Mouse (Mus musculus) kidney, embryonic 14.5 days (tissue): ENCODE results near the gene Cygb. TPM values are rescaled to one million over a fixed set of nuclear protein-coding genes. Genes with fewer than 3 reads are reported as not detected.

Experiments used
- ATAC-seq: fragments of 200-750 bp; cut with Nextera tagmentation; 2 replicates; pipeline ENCODE4 v1.8.0; 2017; ENCODE audit warnings: moderate number of reproducible peaks, mild to moderate bottlenecking, moderate TSS enrichment, moderate library complexity; ENCODE audit not compliant: low FRiP score, low TSS enrichment
- H3K27ac ChIP-seq: fragments of 300-500 bp; sonication (generic); 2 replicates; pipeline ENCODE4 v1.5.1; 2014; ENCODE audit warnings: low read depth, mild to moderate bottlenecking, low read length, moderate library complexity, mixed read lengths
- H3K27me3 ChIP-seq: fragments of 300-500 bp; sonication (generic); 2 replicates; pipeline ENCODE4 v1.6.1; 2014; ENCODE audit warnings: mild to moderate bottlenecking, low read length; ENCODE audit not compliant: control insufficient read depth, insufficient read depth
- H3K36me3 ChIP-seq: fragments of 300-500 bp; sonication (generic); 2 replicates; pipeline ENCODE4 v1.6.1; 2014; ENCODE audit warnings: low read length, mixed read lengths; ENCODE audit not compliant: control insufficient read depth, insufficient read depth
- H3K4me1 ChIP-seq: fragments of 300-500 bp; sonication (generic); 2 replicates; pipeline ENCODE4 v1.6.1; 2014; ENCODE audit warnings: low read length, mixed read lengths; ENCODE audit not compliant: control insufficient read depth, insufficient read depth
- H3K4me2 ChIP-seq: fragments of 300-500 bp; sonication (generic); replicated peaks from 2 replicates; pipeline ENCODE4 v1.6.1; 2014; ENCODE audit warnings: low read depth, mild to moderate bottlenecking, low read length
- H3K4me3 ChIP-seq: fragments of 300-500 bp; sonication (generic); 2 replicates; pipeline ENCODE4 v1.5.1; 2014; ENCODE audit warnings: mild to moderate bottlenecking, low read length
- H3K9ac ChIP-seq: fragments of 300-500 bp; sonication (generic); 2 replicates; pipeline ENCODE4 v1.6.1; 2014; ENCODE audit warnings: low read depth, mild to moderate bottlenecking, low read length, moderate library complexity
- H3K9me3 ChIP-seq: fragments of 300-500 bp; sonication (generic); 2 replicates; pipeline ENCODE4 v1.6.1; 2016; ENCODE audit warnings: low read length; ENCODE audit not compliant: control insufficient read depth
- WGBS: fragments of 180-500 bp; shearing (Covaris S2); extraction: QIAGEN DNeasy Blood & Tissue Kit; methylation state at CpG from one replicate; pipeline ENCODE4 v1.1.7; 2014; 5-methylcytosine and 5-hydroxymethylcytosine counted together
- polyA plus RNA-seq: library from polyadenylated mRNA; unstranded; fragments of >200 nt; fragmentation: Nextera tagmentation; extraction: Ambion mirVana; gene quantifications from 2 replicates; pipeline ENCODE4 v1.2.1, GENCODE M21; 2014

Gene Cygb
- polyA plus RNA-seq, 1 experiment from 2014 or later: 11.3 TPM

DNA sequence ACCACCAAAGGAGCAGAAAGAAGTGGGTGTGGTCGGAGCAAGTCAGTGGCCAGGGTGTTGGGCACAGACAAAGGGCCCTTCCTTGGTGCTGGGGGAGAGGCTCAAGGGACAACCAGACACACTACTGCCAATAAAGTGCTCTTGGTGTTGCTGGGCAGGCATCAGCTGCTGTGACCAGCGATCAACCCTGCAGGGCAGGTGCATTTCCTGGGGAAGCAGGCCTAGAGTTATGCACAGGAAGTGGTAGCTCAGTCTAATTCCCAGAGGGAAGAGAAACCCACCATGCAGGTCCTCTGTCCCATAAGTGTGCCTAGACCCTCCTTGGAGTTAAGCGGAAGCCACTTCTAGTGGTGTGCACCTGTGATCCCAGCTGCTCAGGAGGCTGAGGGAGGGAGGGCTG, 46.4 kb downstream of the Cygb start:
- 87% methylated on average over 3 of the region's 3 CpGs for WGBS
- Histone ChIP-seq H3K4me2 (no peak overlapping the region), H3K27ac (no peak overlapping the region), H3K36me3 (peaks cover 20% of the 10 kb centered on the region), H3K4me3 (no peak overlapping the region), H3K9me3 (no peaks in the 10 kb centered on the region), H3K9ac (no peak overlapping the region), H3K4me1 (no peaks in the 10 kb centered on the region), H3K27me3 (no peaks in the 10 kb centered on the region)
- ATAC-seq: no peak

- H3K4me1 ChIP-seq: no peaks in the 10 kb centered on the region
- H3K4me2 ChIP-seq: no peak overlapping the region
- H3K4me3 ChIP-seq: no peak overlapping the region
- no peak for ATAC-seq
- H3K27me3 ChIP-seq: no peaks in the 10 kb centered on the region
- 84% methylated on average over 12 of the region's 12 CpGs for WGBS
- peaks cover 28% of the 10 kb centered on the region for H3K36me3 ChIP-seq
- H3K9me3 ChIP-seq: no peaks in the 10 kb centered on the region
- no peak overlapping the region for H3K27ac ChIP-seq
- no peak overlapping the region for H3K9ac ChIP-seq
Measured at GRCm38 (mm10) chr11:116604097-116604496, 50.0 kb downstream of the Cygb start.

GRCm38 (mm10) chr11:116603339-116603738, 50.8 kb downstream of the Cygb start:
- no peak overlapping the region for H3K9ac ChIP-seq
- no peaks in the 10 kb centered on the region for H3K9me3 ChIP-seq
- 92% methylated on average over 10 of the region's 10 CpGs for WGBS
- peaks cover 32% of the 10 kb centered on the region for H3K36me3 ChIP-seq
- no peak overlapping the region for H3K4me2 ChIP-seq
- no peaks in the 10 kb centered on the region for H3K4me1 ChIP-seq
- no peak for ATAC-seq
- H3K27me3 ChIP-seq: no peaks in the 10 kb centered on the region
- no peak overlapping the region for H3K4me3 ChIP-seq
- no peak overlapping the region for H3K27ac ChIP-seq

GRCm38 (mm10) chr11:116602043-116602442, 52.1 kb downstream of the Cygb start:
- no peak for ATAC-seq
- no peak overlapping the region for H3K27ac ChIP-seq
- H3K36me3 ChIP-seq: peaks cover 32% of the 10 kb centered on the region
- 88% methylated on average over 8 of the region's 8 CpGs for WGBS
- no peak overlapping the region for H3K4me2 ChIP-seq
- no peaks in the 10 kb centered on the region for H3K27me3 ChIP-seq
- no peak overlapping the region for H3K4me3 ChIP-seq
- no peaks in the 10 kb centered on the region for H3K4me1 ChIP-seq
- no peak overlapping the region for H3K9ac ChIP-seq
- H3K9me3 ChIP-seq: no peaks in the 10 kb centered on the region

- H3K4me3 ChIP-seq: no peak overlapping the region
- H3K9ac ChIP-seq: no peak overlapping the region
- no peak for ATAC-seq
- H3K27ac ChIP-seq: no peak overlapping the region
- WGBS: 91% methylated on average over 8 of the region's 8 CpGs
- H3K4me2 ChIP-seq: no peak overlapping the region
- peaks cover 29% of the 10 kb centered on the region for H3K36me3 ChIP-seq
- no peaks in the 10 kb centered on the region for H3K27me3 ChIP-seq
- H3K9me3 ChIP-seq: no peaks in the 10 kb centered on the region
- no peaks in the 10 kb centered on the region for H3K4me1 ChIP-seq
Measured at GRCm38 (mm10) chr11:116601166-116601565, 52.9 kb downstream of the Cygb start.

GRCm38 (mm10) chr11:116599230-116599629, 54.9 kb downstream of the Cygb start:
- Histone ChIP-seq H3K4me2 (no peak overlapping the region), H3K9me3 (no peaks in the 10 kb centered on the region), H3K27me3 (no peaks in the 10 kb centered on the region), H3K27ac (no peak overlapping the region), H3K4me3 (no peak overlapping the region), H3K36me3 (peaks cover 20% of the 10 kb centered on the region), H3K9ac (no peak overlapping the region), H3K4me1 (no peaks in the 10 kb centered on the region)
- WGBS: 92% methylated on average over 15 of the region's 15 CpGs
- no peak for ATAC-seq

GRCm38 (mm10) chr11:116598193-116598592, 55.9 kb downstream of the Cygb start:
- Histone ChIP-seq H3K36me3 (peaks cover 13% of the 10 kb centered on the region), H3K27me3 (no peaks in the 10 kb centered on the region), H3K9ac (no peak overlapping the region), H3K4me2 (no peak overlapping the region), H3K27ac (no peak overlapping the region), H3K9me3 (no peaks in the 10 kb centered on the region), H3K4me1 (no peaks in the 10 kb centered on the region), H3K4me3 (no peak overlapping the region)
- ATAC-seq: no peak
- WGBS: 88% methylated on average over 8 of the region's 8 CpGs

GRCm38 (mm10) chr11:116596766-116597165, 57.3 kb downstream of the Cygb start:
- H3K9me3 ChIP-seq: no peaks in the 10 kb centered on the region

More at GRCm38 (mm10) chr11:116596766-116597165, 57.3 kb downstream of the Cygb start:
- H3K4me2 ChIP-seq: no peak overlapping the region
- H3K4me3 ChIP-seq: no peak overlapping the region
- no peaks in the 10 kb centered on the region for H3K4me1 ChIP-seq
- H3K9ac ChIP-seq: no peak overlapping the region
- WGBS: 90% methylated on average over 19 of the region's 19 CpGs
- H3K36me3 ChIP-seq: peaks cover 8% of the 10 kb centered on the region
- no peak overlapping the region for H3K27ac ChIP-seq
- no peak for ATAC-seq
- no peaks in the 10 kb centered on the region for H3K27me3 ChIP-seq
